Mouse (Mus musculus) liver, embryonic 14.5 days (tissue): Measurements from ENCODE around the gene Lamc1. TPM values are rescaled to one million over a fixed set of nuclear protein-coding genes. Genes with fewer than 3 reads are reported as not detected.

ENCODE experiments used
- ATAC-seq: fragments of 200-750 bp; cut with Nextera tagmentation; 2 replicates; pipeline ENCODE4 v1.8.0; 2017; ENCODE audit warnings: moderate number of reproducible peaks, mild to moderate bottlenecking, moderate library complexity; ENCODE audit not compliant: insufficient read depth
- DNase-seq, 3 experiments: peaks; one replicate each; pipeline ENCODE4 v3.0.0-alpha.2; 2012 to 2013; ENCODE audit warnings: low read depth in 3 of 3, low spot score in 3 of 3
- H3K27ac ChIP-seq: fragments of 300-500 bp; sonication (generic); 2 replicates; pipeline ENCODE4 v1.5.1; 2014; ENCODE audit warnings: moderate library complexity, mild to moderate bottlenecking, control low read depth, inconsistent platforms
- H3K27me3 ChIP-seq: fragments of 300-500 bp; sonication (generic); 2 replicates; pipeline ENCODE4 v1.6.1; 2014; ENCODE audit warnings: mild to moderate bottlenecking, low read length, moderate library complexity; ENCODE audit not compliant: control insufficient read depth, insufficient read depth
- H3K36me3 ChIP-seq: fragments of 300-500 bp; sonication (generic); replicated peaks from 2 replicates; pipeline ENCODE4 v1.6.1; 2014; ENCODE audit warnings: low read depth; ENCODE audit not compliant: control insufficient read depth, insufficient read depth
- H3K4me1 ChIP-seq, 2 experiments: fragments of 200-500 bp in 1 of 2; fragments of 300-500 bp in 1 of 2; sonication (generic) in 1 of 2; replicated peaks; 2 replicates each; pipeline ENCODE4 v1.6.1; 2012 to 2014; ENCODE audit warnings: antibody characterized with exemption in 1 of 2, inconsistent platforms in 1 of 2, low read length in 1 of 2; ENCODE audit not compliant: control insufficient read depth in 2 of 2, insufficient read depth in 2 of 2
- H3K4me2 ChIP-seq: fragments of 300-500 bp; sonication (generic); 2 replicates; pipeline ENCODE4 v1.6.1; 2014; ENCODE audit warnings: low read depth, mild to moderate bottlenecking, control low read depth, moderate library complexity
- H3K4me3 ChIP-seq, 2 experiments: fragments of 200-500 bp in 1 of 2; fragments of 300-500 bp in 1 of 2; sonication (generic) in 1 of 2; 2 replicates each; pipeline ENCODE4 v1.5.1; 2012 to 2014; ENCODE audit warnings: low read depth in 2 of 2, low read length in 2 of 2, mild to moderate bottlenecking in 2 of 2, control low read depth in 1 of 2, inconsistent platforms in 1 of 2, moderate library complexity in 1 of 2; ENCODE audit not compliant: insufficient read depth in 1 of 2
- H3K9ac ChIP-seq: fragments of 300-500 bp; sonication (generic); replicated peaks from 2 replicates; pipeline ENCODE4 v1.6.1; 2014; ENCODE audit warnings: mild to moderate bottlenecking, control low read depth, moderate library complexity
- H3K9me3 ChIP-seq: fragments of 300-500 bp; sonication (generic); 2 replicates; pipeline ENCODE4 v1.6.1; 2016; ENCODE audit warnings: low read length, mixed read lengths; ENCODE audit not compliant: control insufficient read depth
- CTCF ChIP-seq: IDR thresholded peaks from 2 replicates; pipeline ENCODE4 v1.5.1; 2016; ENCODE audit warnings: antibody characterized with exemption, low read depth, control low read depth
- EP300 ChIP-seq: IDR thresholded peaks from 2 replicates; pipeline ENCODE4 v1.6.1; 2016; ENCODE audit warnings: antibody characterized with exemption, low read depth
- WGBS: fragments of 180-500 bp; shearing (Covaris S2); extraction: QIAGEN DNeasy Blood & Tissue Kit; methylation state at CpG from one replicate; pipeline ENCODE4 v1.1.7; 2014; ENCODE audit not compliant: insufficient replicate concordance; 5-methylcytosine and 5-hydroxymethylcytosine counted together
- polyA plus RNA-seq, 2 experiments: library from polyadenylated mRNA; depleted of rRNA in 1 of 2; stranded (reverse) in 1 of 2; unstranded in 1 of 2; fragments of >200 nt; fragmentation: Nextera tagmentation in 1 of 2; extraction: Ambion mirVana in 1 of 2; gene quantifications; 2 replicates each; pipeline versions ENCODE4 v1.2.1 to v1.2.3; 2012 to 2014

Gene Lamc1
- polyA plus RNA-seq, 2 experiments: 7.5 to 10.8 TPM

- TF ChIP-seq EP300: no peak
- no peak for TF ChIP-seq CTCF
- no peak overlapping the region for H3K4me3 ChIP-seq
- DNase-seq (no peak), ATAC-seq (no peak)
- H3K27ac ChIP-seq: no peak overlapping the region
- H3K4me2 ChIP-seq: no peak overlapping the region
- no peak overlapping the region for H3K9ac ChIP-seq
- H3K9me3 ChIP-seq: no peaks in the 10 kb centered on the region
- no peaks in the 10 kb centered on the region for H3K27me3 ChIP-seq
- WGBS: 49% methylated on average over 3 of the region's 3 CpGs
- H3K4me1 ChIP-seq: no peaks in the 10 kb centered on the region
- no peaks in the 10 kb centered on the region for H3K36me3 ChIP-seq
Measured at GRCm38 (mm10) chr1:153360556-153360955, 28.0 kb upstream of the Lamc1 start.

GRCm38 (mm10) chr1:153357218-153357617 lies 24.6 kb upstream of the Lamc1 start:
- Histone ChIP-seq H3K4me3 (no peak overlapping the region), H3K9me3 (no peaks in the 10 kb centered on the region), H3K9ac (no peak overlapping the region), H3K36me3 (no peaks in the 10 kb centered on the region), H3K27ac (no peak overlapping the region), H3K27me3 (no peaks in the 10 kb centered on the region), H3K4me2 (no peak overlapping the region), H3K4me1 (no peaks in the 10 kb centered on the region)
- no peak for TF ChIP-seq CTCF
- TF ChIP-seq EP300: no peak
- DNase-seq: no peak
- no peak for ATAC-seq
- 74% methylated on average over 1 of the region's 1 CpGs for WGBS

GRCm38 (mm10) chr1:153354466-153354865 lies 21.9 kb upstream of the Lamc1 start:
- H3K4me2 ChIP-seq: no peak overlapping the region
- no peaks in the 10 kb centered on the region for H3K4me1 ChIP-seq
- no peaks in the 10 kb centered on the region for H3K9me3 ChIP-seq
- DNase-seq (no peak), ATAC-seq (no peak)
- H3K4me3 ChIP-seq: no peak overlapping the region
- H3K27ac ChIP-seq: no peak overlapping the region
- TF ChIP-seq CTCF (no peak), EP300 (no peak)
- H3K27me3 ChIP-seq: no peaks in the 10 kb centered on the region
- no peaks in the 10 kb centered on the region for H3K36me3 ChIP-seq
- H3K9ac ChIP-seq: no peak overlapping the region
- 32% methylated on average over 2 of the region's 2 CpGs for WGBS

GRCm38 (mm10) chr1:153353736-153354430 lies 21.3 kb upstream of the Lamc1 start:
- DNase-seq (no peak), ATAC-seq (no peak)
- Histone ChIP-seq H3K27ac (no peak overlapping the region), H3K27me3 (no peaks in the 10 kb centered on the region), H3K4me2 (no peak overlapping the region), H3K9me3 (no peaks in the 10 kb centered on the region), H3K9ac (no peak overlapping the region), H3K36me3 (no peaks in the 10 kb centered on the region), H3K4me3 (no peak overlapping the region), H3K4me1 (no peaks in the 10 kb centered on the region)
- 43% methylated on average over 18 of the region's 18 CpGs for WGBS
- no peak for TF ChIP-seq CTCF
- TF ChIP-seq EP300: no peak

- no peak for DNase-seq
- no peak overlapping the region for H3K27ac ChIP-seq
- H3K36me3 ChIP-seq: no peaks in the 10 kb centered on the region
- H3K9me3 ChIP-seq: no peaks in the 10 kb centered on the region
- WGBS: 37% methylated on average over 4 of the region's 4 CpGs
- H3K4me1 ChIP-seq: no peaks in the 10 kb centered on the region
- ATAC-seq: no peak
- no peak overlapping the region for H3K9ac ChIP-seq
- H3K27me3 ChIP-seq: no peaks in the 10 kb centered on the region
- TF ChIP-seq CTCF: no peak
- TF ChIP-seq EP300: no peak
- H3K4me2 ChIP-seq: no peak overlapping the region
- no peak overlapping the region for H3K4me3 ChIP-seq
Measured at GRCm38 (mm10) chr1:153351034-153351433, 18.4 kb upstream of the Lamc1 start.
